Mouse (Mus musculus): ENCODE measurements around the gene AI413582. TPM values are rescaled to one million over a fixed set of nuclear protein-coding genes. Genes with fewer than 3 reads are reported as not detected.

The AI413582 gene
- total and polyA plus RNA-seq, 3 experiments, result 14.6 to 43.6 (median 30.2) TPM

DNA sequence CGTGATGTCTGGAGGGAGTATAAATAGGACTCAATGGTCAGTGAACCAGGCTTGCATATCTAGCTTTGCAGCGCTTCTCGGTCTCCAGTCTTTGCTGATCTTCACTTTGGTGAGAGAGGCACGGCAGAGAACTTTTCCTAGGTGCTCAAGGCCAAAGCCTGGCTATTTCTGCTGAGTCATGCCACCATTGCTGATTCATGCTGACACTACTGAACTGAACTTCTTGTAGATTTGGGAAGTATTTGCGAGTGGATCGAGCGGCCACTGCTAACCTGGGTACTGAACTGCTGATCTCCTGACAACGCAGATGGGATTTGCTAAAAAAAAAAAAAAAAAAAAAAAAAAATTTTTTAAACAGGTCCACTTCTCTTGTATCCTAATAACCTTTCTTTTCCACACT lies 33.5 kb downstream of the AI413582 start:
- no peak overlapping the region for H3K9ac ChIP-seq (ENCODE audit: insufficient read depth, low read depth)
- in situ Hi-C loops (cut with MboI; ENCODE audit: low pct_ligation_motif_present, low pct_unique_long_range_greater_than_20kb, low sequenced_read_pairs) (no loop called here), dilution Hi-C loops (cut with MboI; ENCODE audit: extremely low pct_ligation_motif_present, extremely low pct_unique_long_range_greater_than_20kb, low sequenced_read_pairs) (no loop called here)
- DNase-seq (ENCODE audit: extremely low read depth), result no peak
- no peaks in the 10 kb centered on the region for H3K79me2 ChIP-seq (replicated peaks; ENCODE audit: control insufficient read depth, extremely low read depth, insufficient read depth, poor library complexity, severe bottlenecking)
- no peak overlapping the region for H3K4me2 ChIP-seq (ENCODE audit: insufficient read depth, low read depth, poor library complexity, severe bottlenecking)
- no peaks in the 10 kb centered on the region for H3K36me3 ChIP-seq (replicated peaks in 1 of 2; ENCODE audit: control insufficient read depth in 1 of 2, insufficient read depth in 1 of 2, low read length in 1 of 2)
- TF ChIP-seq UBTF (IDR thresholded peaks at IDR 0.05; ENCODE audit: low read depth, low read length) (no peak), MAFK (IDR thresholded peaks at IDR 0.05; ENCODE audit: insufficient replicate concordance, low read length) (peak; percentile 79)
- H3K4me1 ChIP-seq (ENCODE audit: control insufficient read depth in 1 of 2, insufficient read depth in 2 of 2), result peaks cover 2 to 9% of the 10 kb centered on the region in 2 experiments; a peak in 3 of 4 replicates
- H3K4me3 ChIP-seq (replicated peaks in 1 of 3; ENCODE audit: low read depth in 2 of 3, low read length in 2 of 3, poor library complexity in 1 of 3), result no peak overlapping the region
- H3K27ac ChIP-seq (ENCODE audit: insufficient read depth, low read depth), result no peak overlapping the region
- H3K27me3 ChIP-seq (replicated peaks), result peaks cover 6% of the 10 kb centered on the region
- peaks cover 9% of the 10 kb centered on the region for H3K9me3 ChIP-seq (replicated peaks; ENCODE audit: low read length)

DNA sequence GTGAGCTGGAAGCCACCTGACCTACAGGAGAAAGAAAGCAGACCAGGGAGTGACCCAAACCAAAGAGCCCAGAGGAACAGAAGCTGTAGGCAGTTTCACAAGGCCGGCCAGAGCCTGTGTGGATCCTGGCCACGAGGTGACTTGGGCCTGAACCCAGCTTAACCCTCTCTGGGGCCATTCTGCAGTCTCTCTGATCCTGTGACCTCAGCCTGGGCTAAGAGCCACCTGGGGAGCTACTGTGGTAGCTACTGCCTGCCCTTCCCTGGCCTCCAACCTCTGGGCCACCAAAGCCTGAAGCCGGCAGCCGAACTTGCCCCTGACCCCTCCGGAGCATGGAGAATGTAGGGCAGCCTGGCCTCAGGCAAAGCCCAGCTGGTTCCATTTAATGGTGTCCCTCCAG lies 36.8 kb downstream of the AI413582 start:
- Histone ChIP-seq H3K79me2 (replicated peaks; ENCODE audit: control insufficient read depth, extremely low read depth, insufficient read depth, poor library complexity, severe bottlenecking) (no peaks in the 10 kb centered on the region), H3K27ac (ENCODE audit: insufficient read depth, low read depth) (no peak overlapping the region), H3K27me3 (replicated peaks) (peaks cover 7% of the 10 kb centered on the region), H3K4me1 (ENCODE audit: control insufficient read depth in 1 of 2, insufficient read depth in 2 of 2) (peaks cover 2 to 4% of the 10 kb centered on the region in 2 experiments; a peak in 2 of 4 replicates), H3K36me3 (replicated peaks in 1 of 2; ENCODE audit: control insufficient read depth in 1 of 2, insufficient read depth in 1 of 2, low read length in 1 of 2) (no peaks in the 10 kb centered on the region), H3K9ac (ENCODE audit: insufficient read depth, low read depth) (no peak overlapping the region), H3K4me2 (ENCODE audit: insufficient read depth, low read depth, poor library complexity, severe bottlenecking) (no peak overlapping the region), H3K4me3 (replicated peaks in 1 of 3; ENCODE audit: low read depth in 2 of 3, low read length in 2 of 3, poor library complexity in 1 of 3) (no peak overlapping the region), H3K9me3 (replicated peaks; ENCODE audit: low read length) (peaks cover 25% of the 10 kb centered on the region)
- no peak for DNase-seq (ENCODE audit: extremely low read depth)
- dilution Hi-C loops (cut with MboI; ENCODE audit: extremely low pct_ligation_motif_present, extremely low pct_unique_long_range_greater_than_20kb, low sequenced_read_pairs), result no loop called here
- in situ Hi-C loops (cut with MboI; ENCODE audit: low pct_ligation_motif_present, low pct_unique_long_range_greater_than_20kb, low sequenced_read_pairs), result no loop called here
- no peak for TF ChIP-seq ZMIZ1 (IDR thresholded peaks at IDR 0.05; ENCODE audit: low read depth, low read length)
- TF ChIP-seq MXI1 (IDR thresholded peaks at IDR 0.05; ENCODE audit: low read depth, low read length), result no peak
- no peak for TF ChIP-seq PAX5 (IDR thresholded peaks at IDR 0.05; ENCODE audit: low read length)
- TF ChIP-seq TBP (conservative IDR thresholded peaks at IDR 0.05; ENCODE audit: low read depth, low read length), result no peak
- no peak for TF ChIP-seq SIN3A (IDR thresholded peaks at IDR 0.05; ENCODE audit: low read length)
- no peak for TF ChIP-seq ELF1 (IDR thresholded peaks at IDR 0.05; ENCODE audit: low read depth, low read length)
- TF ChIP-seq CTCF (conservative IDR thresholded peaks at IDR 0.05 in 1 of 2, IDR thresholded peaks at IDR 0.05 in 1 of 2; ENCODE audit: low read depth in 2 of 2, low read length in 2 of 2), result no peak
- TF ChIP-seq ZKSCAN1 (IDR thresholded peaks at IDR 0.05; ENCODE audit: borderline replicate concordance, low read depth, low read length), result no peak
- TF ChIP-seq POLR2A (IDR thresholded peaks at IDR 0.05; ENCODE audit: low read depth, low read length), result no peak
- no peak for TF ChIP-seq BHLHE40 (IDR thresholded peaks at IDR 0.05; ENCODE audit: low read depth, low read length)
- TF ChIP-seq MAFK (IDR thresholded peaks at IDR 0.05; ENCODE audit: insufficient replicate concordance, low read length), result no peak
- TF ChIP-seq RCOR1 (conservative IDR thresholded peaks at IDR 0.05; ENCODE audit: low read depth, low read length), result no peak
- no peak for TF ChIP-seq CHD2 (IDR thresholded peaks at IDR 0.05; ENCODE audit: low read length)
- no peak for TF ChIP-seq JUND (conservative IDR thresholded peaks at IDR 0.05; ENCODE audit: low read depth, low read length)
- no peak for TF ChIP-seq UBTF (IDR thresholded peaks at IDR 0.05; ENCODE audit: low read depth, low read length)
- no peak for TF ChIP-seq ZC3H11A (IDR thresholded peaks at IDR 0.05; ENCODE audit: low read depth, low read length)
- no peak for TF ChIP-seq MEF2A (IDR thresholded peaks at IDR 0.05; ENCODE audit: borderline replicate concordance, low read depth, low read length)
- no peak for TF ChIP-seq NELFE (IDR thresholded peaks at IDR 0.05; ENCODE audit: low read depth, low read length)
- no peak for TF ChIP-seq EP300 (IDR thresholded peaks at IDR 0.05; ENCODE audit: low read length)
- TF ChIP-seq POLR2AphosphoS2 (IDR thresholded peaks at IDR 0.05; ENCODE audit: low read depth, low read length), result no peak
